ENCODE assay signal across 14 mouse cellular contexts in genomic region chr15:102999955-103000354, GRCm38 (mm10). TPM values are rescaled to one million over a fixed set of nuclear protein-coding genes. Genes with fewer than 3 reads are reported as not detected.
DNase-seq lines count a peak whose midpoint lies in the region; ATAC-seq and TF ChIP-seq lines count a peak whose summit lies in the region.
"Had no signal": no experiment of that assay in that cellular context is flagged by ENCODE, and none has a peak within 500 bp of the region (broad histone marks: within the 10 kb centered on the region; RNA-seq: fewer than 3 reads in every experiment).

No protein-coding gene starts in this region.

- H3K9ac ChIP-seq in lung, embryonic 15.5 days, result no peak overlapping the region
- no peak overlapping the region; the same call in 1 of the 2 replicates for H3K9ac ChIP-seq in intestine, postnatal 0 days (ENCODE audit: low read depth, low read length)
- H3K9ac ChIP-seq in neural tube, embryonic 15.5 days (replicated peaks), result peak overlapping the region; percentile 83

- no peaks in the 10 kb centered on the region for H3K9me3 ChIP-seq in lung, embryonic 15.5 days
- H3K9me3 ChIP-seq in intestine, postnatal 0 days (ENCODE audit: control insufficient read depth), result 0 out of 2 replicates have a peak, but pooled peaks cover 2% of the 10 kb centered on the region
- no peaks in the 10 kb centered on the region for H3K9me3 ChIP-seq in neural tube, embryonic 15.5 days (replicated peaks)

- intact Hi-C loops in gastrocnemius, adult 2 months (cut with DNase I), result no loop called here

- peak; percentile 31; the same call in 1 of the 2 replicates for ATAC-seq in lung, embryonic 15.5 days (ENCODE audit: borderline replicate concordance, extremely low read depth, low FRiP score, low TSS enrichment)
- no peak for ATAC-seq in intestine, postnatal 0 days
- peak; percentile 39 for ATAC-seq in neural tube, embryonic 15.5 days (ENCODE audit: low FRiP score)
- no peak for ATAC-seq in erythroblast, adult 5-6 weeks (replicated peaks; ENCODE audit: low FRiP score, poor library complexity, severe bottlenecking)
- ATAC-seq in megakaryocyte, adult 5-6 weeks (ENCODE audit: poor library complexity, severe bottlenecking), result no peak
- ATAC-seq: midbrain, embryonic 16.5 days had no signal

- H3K4me1 ChIP-seq in lung, embryonic 15.5 days, result peaks cover 18% of the 10 kb centered on the region; the same call in 1 of the 2 replicates
- H3K4me1 ChIP-seq in lung, adult 2 months (ENCODE audit: control insufficient read depth, insufficient read depth, low read length), result no peaks in the 10 kb centered on the region
- no peaks in the 10 kb centered on the region for H3K4me1 ChIP-seq in intestine, postnatal 0 days (replicated peaks; ENCODE audit: control insufficient read depth, insufficient read depth, low read length)
- peaks cover 92% of the 10 kb centered on the region for H3K4me1 ChIP-seq in neural tube, embryonic 15.5 days

- no peak for TF ChIP-seq POLR2A in lung, adult 2 months (IDR thresholded peaks at IDR 0.05; ENCODE audit: borderline replicate concordance, extremely low read depth, low read depth, low read length)

- H3K27me3 ChIP-seq in lung, embryonic 15.5 days, result peaks cover 100% of the 10 kb centered on the region
- peaks cover 100% of the 10 kb centered on the region for H3K27me3 ChIP-seq in intestine, postnatal 0 days (replicated peaks; ENCODE audit: control insufficient read depth, insufficient read depth, low read length)
- H3K27me3 ChIP-seq in neural tube, embryonic 15.5 days (replicated peaks), result 0 out of 2 replicates have a peak, but pooled peaks cover 2% of the 10 kb centered on the region

- peak; percentile 72 for DNase-seq in gastrocnemius, adult 2 months
- DNase-seq in gastrocnemius, adult 18-20 months (ENCODE audit: low spot score), result no peak
- DNase-seq in lung, adult 2 months, result no peak

- no peak for TF ChIP-seq CTCF in gastrocnemius, adult 2 months (IDR thresholded peaks at IDR 0.05)
- no peak for TF ChIP-seq CTCF in lung, adult 2 months (IDR thresholded peaks at IDR 0.05; ENCODE audit: insufficient read depth, low read length)
- no peak for TF ChIP-seq CTCF in intestine, postnatal 0 days (IDR thresholded peaks at IDR 0.05; ENCODE audit: low read depth)

- H3K36me3 ChIP-seq in lung, embryonic 15.5 days, result no peaks in the 10 kb centered on the region
- H3K36me3 ChIP-seq in intestine, postnatal 0 days (ENCODE audit: control insufficient read depth, insufficient read depth), result no peaks in the 10 kb centered on the region
- H3K36me3 ChIP-seq in neural tube, embryonic 15.5 days, result no peaks in the 10 kb centered on the region

- peak overlapping the region; percentile 37; the same call in 1 of the 2 replicates for H3K4me2 ChIP-seq in lung, embryonic 15.5 days
- H3K4me2 ChIP-seq in intestine, postnatal 0 days (replicated peaks; ENCODE audit: low read depth), result peak overlapping the region; percentile 66
- peak overlapping the region; percentile 72 for H3K4me2 ChIP-seq in neural tube, embryonic 15.5 days

- H3K4me3 ChIP-seq in gastrocnemius, adult 2 months, result peak overlapping the region; percentile 74
- H3K4me3 ChIP-seq in lung, embryonic 15.5 days, result peak overlapping the region; percentile 9; the same call in 1 of the 2 replicates
- no peak overlapping the region for H3K4me3 ChIP-seq in lung, adult 2 months (replicated peaks; ENCODE audit: extremely low read depth, low read depth, low read length)
- H3K4me3 ChIP-seq in intestine, postnatal 0 days (ENCODE audit: low read depth, low read length), result peak overlapping the region; percentile 39
- H3K4me3 ChIP-seq in neural tube, embryonic 15.5 days (replicated peaks), result peak overlapping the region; percentile 51

- 3% methylated on average over 11 of the region's 11 CpGs for WGBS in lung, embryonic 15.5 days
- 11% methylated on average over 11 of the region's 11 CpGs for WGBS in lung, adult 2 months
- WGBS in intestine, postnatal 0 days, result 7% methylated on average over 10 of the region's 11 CpGs
- WGBS in neural tube, embryonic 15.5 days, result 4% methylated on average over 11 of the region's 11 CpGs

- H3K27ac ChIP-seq in gastrocnemius, adult 2 months, result peak overlapping the region; percentile 98
- no peak overlapping the region for H3K27ac ChIP-seq in lung, embryonic 15.5 days
- peak overlapping the region; percentile 21; the same call in 1 of the 2 replicates for H3K27ac ChIP-seq in intestine, postnatal 0 days (ENCODE audit: low read depth, low read length)
- H3K27ac ChIP-seq in neural tube, embryonic 15.5 days (replicated peaks), result peak overlapping the region; percentile 98

RNA-seq across cellular contexts. Expression of gene Hoxc6, which starts 1.9 kb away (rescaled TPM):
- total RNA-seq in gastrocnemius, adult 2 months (2021), result 1 to 10 TPM; 8.1 to 8.6 TPM
- 1 to 10 TPM; 5.3 to 5.8 TPM for total RNA-seq in gastrocnemius, adult 18-20 months (2021)
- polyA plus RNA-seq in lung, embryonic 15.5 days (2015; fragmentation: Nextera tagmentation; extraction: Ambion mirVana), result 0.20 and 0.26 TPM in 2 replicates
- 0.34 TPM in 1 of 2 replicates, not detected in the other for polyA plus RNA-seq in lung, adult 2 months (2012; rRNA removed)
- polyA plus RNA-seq in intestine, postnatal 0 days (2015; fragmentation: Nextera tagmentation; extraction: Ambion mirVana), result 3.0 and 3.5 TPM in 2 replicates
- polyA plus RNA-seq in neural tube, embryonic 15.5 days (2015; fragmentation: Nextera tagmentation; extraction: Ambion mirVana), result 23.4 and 35.1 TPM in 2 replicates
- not detected in 2 replicates for total RNA-seq in erythroblast, adult 5-6 weeks (2015; ENCODE audit: low replicate concordance)
- total RNA-seq in erythroblast, adult 5-6 weeks (2017; ENCODE audit: low replicate concordance), result not detected in 2 replicates
- not detected in 2 replicates for total RNA-seq in megakaryocyte, adult 5-6 weeks (2015)
- not detected in 2 replicates for total RNA-seq in megakaryocyte, adult 5-6 weeks (2017)
- total RNA-seq: left cerebral cortex, postnatal 14 days had no signal
- polyA plus RNA-seq: CD4-positive, CD25-positive, alpha-beta regulatory T cell, adult 4 months; cortical plate, adult 2 months; midbrain, embryonic 16.5 days; spleen, adult 2 months had no signal

RNA-seq across cellular contexts. Expression of gene Hoxc8, which starts 9.5 kb away (rescaled TPM):
- 1 to 10 TPM; 1.0 to 2.8 TPM for total RNA-seq in gastrocnemius, adult 2 months (2021)
- total RNA-seq in gastrocnemius, adult 18-20 months (2021), result 1 to 10 TPM; 1.3 to 1.9 TPM
- 0.10 TPM in 1 of 2 replicates, not detected in the other for polyA plus RNA-seq in lung, embryonic 15.5 days (2015; fragmentation: Nextera tagmentation; extraction: Ambion mirVana)
- polyA plus RNA-seq in lung, adult 2 months (2012; rRNA removed), result not detected in 2 replicates
- 3.5 and 4.6 TPM in 2 replicates for polyA plus RNA-seq in intestine, postnatal 0 days (2015; fragmentation: Nextera tagmentation; extraction: Ambion mirVana)
- polyA plus RNA-seq in neural tube, embryonic 15.5 days (2015; fragmentation: Nextera tagmentation; extraction: Ambion mirVana), result 56.5 and 108 TPM in 2 replicates
- total RNA-seq in erythroblast, adult 5-6 weeks (2015; ENCODE audit: low replicate concordance), result not detected in 2 replicates
- not detected in 2 replicates for total RNA-seq in erythroblast, adult 5-6 weeks (2017; ENCODE audit: low replicate concordance)
- total RNA-seq in megakaryocyte, adult 5-6 weeks (2015), result not detected in 2 replicates
- not detected in 2 replicates for total RNA-seq in megakaryocyte, adult 5-6 weeks (2017)
- total RNA-seq: left cerebral cortex, postnatal 14 days had no signal
- polyA plus RNA-seq: cortical plate, adult 2 months; hindbrain, embryonic 11.5 days; midbrain, embryonic 16.5 days; spleen, adult 2 months had no signal

RNA-seq across cellular contexts. Expression of gene Hoxc4, which starts 18.8 kb away (rescaled TPM):
- 1 to 10 TPM; 4.3 to 4.6 TPM for total RNA-seq in gastrocnemius, adult 2 months (2021)
- 1 to 10 TPM; 3.8 to 5.3 TPM for total RNA-seq in gastrocnemius, adult 18-20 months (2021)
- 1.4 and 1.5 TPM in 2 replicates for polyA plus RNA-seq in lung, embryonic 15.5 days (2015; fragmentation: Nextera tagmentation; extraction: Ambion mirVana)
- polyA plus RNA-seq in lung, adult 2 months (2012; rRNA removed), result 0.31 and 1.1 TPM in 2 replicates
- polyA plus RNA-seq in intestine, postnatal 0 days (2015; fragmentation: Nextera tagmentation; extraction: Ambion mirVana), result 4.8 and 5.2 TPM in 2 replicates
- 26.7 and 48.6 TPM in 2 replicates for polyA plus RNA-seq in neural tube, embryonic 15.5 days (2015; fragmentation: Nextera tagmentation; extraction: Ambion mirVana)
- not detected in 2 replicates for total RNA-seq in erythroblast, adult 5-6 weeks (2015; ENCODE audit: low replicate concordance)
- total RNA-seq in erythroblast, adult 5-6 weeks (2017; ENCODE audit: low replicate concordance), result not detected in 2 replicates
- not detected in 2 replicates for total RNA-seq in megakaryocyte, adult 5-6 weeks (2015)
- total RNA-seq in megakaryocyte, adult 5-6 weeks (2017), result not detected in 2 replicates
- total RNA-seq: left cerebral cortex, postnatal 14 days had no signal
- polyA plus RNA-seq: CD4-positive, CD25-positive, alpha-beta regulatory T cell, adult 4 months; cortical plate, adult 2 months; midbrain, embryonic 16.5 days had no signal

RNA-seq across cellular contexts. Expression of gene Hoxc9, which starts 23.7 kb away (rescaled TPM):
- total RNA-seq in gastrocnemius, adult 2 months (2021), result 1 to 10 TPM; 6.7 to 8.3 TPM
- total RNA-seq in gastrocnemius, adult 18-20 months (2021), result 1 to 10 TPM; 6.8 to 7.4 TPM
- polyA plus RNA-seq in lung, embryonic 15.5 days (2015; fragmentation: Nextera tagmentation; extraction: Ambion mirVana), result 0.06 TPM in 1 of 2 replicates, not detected in the other
- not detected in 2 replicates for polyA plus RNA-seq in lung, adult 2 months (2012; rRNA removed)
- polyA plus RNA-seq in intestine, postnatal 0 days (2015; fragmentation: Nextera tagmentation; extraction: Ambion mirVana), result 0.43 and 0.58 TPM in 2 replicates
- polyA plus RNA-seq in neural tube, embryonic 15.5 days (2015; fragmentation: Nextera tagmentation; extraction: Ambion mirVana), result 19.7 and 30.9 TPM in 2 replicates
- not detected in 2 replicates for total RNA-seq in erythroblast, adult 5-6 weeks (2015; ENCODE audit: low replicate concordance)
- not detected in 2 replicates for total RNA-seq in erythroblast, adult 5-6 weeks (2017; ENCODE audit: low replicate concordance)
- total RNA-seq in megakaryocyte, adult 5-6 weeks (2015), result not detected in 2 replicates
- not detected in 2 replicates for total RNA-seq in megakaryocyte, adult 5-6 weeks (2017)
- total RNA-seq: left cerebral cortex, postnatal 14 days had no signal
- polyA plus RNA-seq: CD4-positive, CD25-positive, alpha-beta regulatory T cell, adult 4 months; cortical plate, adult 2 months; hindbrain, embryonic 11.5 days; midbrain, embryonic 16.5 days; spleen, adult 2 months had no signal

RNA-seq across cellular contexts. Expression of gene Hoxc5, which starts 32.7 kb away (rescaled TPM):
- 1 to 10 TPM; 2.7 to 2.9 TPM for total RNA-seq in gastrocnemius, adult 2 months (2021)
- total RNA-seq in gastrocnemius, adult 18-20 months (2021), result 1 to 10 TPM; 1.5 to 2.1 TPM
- polyA plus RNA-seq in lung, embryonic 15.5 days (2015; fragmentation: Nextera tagmentation; extraction: Ambion mirVana), result 0.57 and 0.72 TPM in 2 replicates
- 0.36 and 1.6 TPM in 2 replicates for polyA plus RNA-seq in lung, adult 2 months (2012; rRNA removed)
- polyA plus RNA-seq in intestine, postnatal 0 days (2015; fragmentation: Nextera tagmentation; extraction: Ambion mirVana), result 3.4 and 3.9 TPM in 2 replicates
- 14.6 and 20.7 TPM in 2 replicates for polyA plus RNA-seq in neural tube, embryonic 15.5 days (2015; fragmentation: Nextera tagmentation; extraction: Ambion mirVana)
- total RNA-seq in erythroblast, adult 5-6 weeks (2015; ENCODE audit: low replicate concordance), result not detected in 2 replicates
- total RNA-seq in erythroblast, adult 5-6 weeks (2017; ENCODE audit: low replicate concordance), result not detected in 2 replicates
- not detected in 2 replicates for total RNA-seq in megakaryocyte, adult 5-6 weeks (2015)
- not detected in 2 replicates for total RNA-seq in megakaryocyte, adult 5-6 weeks (2017)
- total RNA-seq: left cerebral cortex, postnatal 14 days had no signal
- polyA plus RNA-seq: CD4-positive, CD25-positive, alpha-beta regulatory T cell, adult 4 months; cortical plate, adult 2 months; midbrain, embryonic 16.5 days had no signal

Comparison
In these comparisons a context has a peak if more than half of its experiments do, and no peak if none do; other contexts are left out.
1. ATAC-seq: peak in lung, embryonic 15.5 days (single experiment) and neural tube, embryonic 15.5 days (single experiment); none in intestine, postnatal 0 days (single experiment), erythroblast, adult 5-6 weeks (single experiment) and megakaryocyte, adult 5-6 weeks (single experiment).
2. RNA of gene Hoxc6, which starts 1.9 kb away (total RNA-seq): 8.1 to 8.6 TPM in gastrocnemius, adult 2 months and 5.3 to 5.8 TPM in gastrocnemius, adult 18-20 months; not detected in erythroblast, adult 5-6 weeks and not detected in megakaryocyte, adult 5-6 weeks; every median in the first group is over 4 times any median in the second.
3. RNA of gene Hoxc4, which starts 18.8 kb away (total RNA-seq): 3.8 to 5.3 TPM in gastrocnemius, adult 18-20 months and 4.3 to 4.6 TPM in gastrocnemius, adult 2 months; not detected in erythroblast, adult 5-6 weeks and not detected in megakaryocyte, adult 5-6 weeks; every median in the first group is over 4 times any median in the second.
4. Peak in every context shown above with its lines, with median percentiles within 50 percentile points of each other: H3K4me2 ChIP-seq.